Mouse (Mus musculus): Measurements from ENCODE around the gene Chka.

- TF ChIP-seq EP300 (IDR thresholded peaks at IDR 0.05; ENCODE audit: low read length) (no peak), ZMIZ1 (IDR thresholded peaks at IDR 0.05; ENCODE audit: low read depth, low read length) (no peak), POLR2A (IDR thresholded peaks at IDR 0.05; ENCODE audit: low read depth, low read length) (no peak), CTCF (conservative IDR thresholded peaks at IDR 0.05 in 1 of 2, IDR thresholded peaks at IDR 0.05 in 1 of 2; ENCODE audit: low read depth in 2 of 2, low read length in 2 of 2) (no peak), CHD2 (IDR thresholded peaks at IDR 0.05; ENCODE audit: low read length) (no peak), KAT2A (IDR thresholded peaks at IDR 0.05; ENCODE audit: insufficient replicate concordance, low read length) (no peak)
Measured at GRCm38 (mm10) chr19:3889096-3889495, 37.5 kb downstream of the Chka start.
